Comparison of ENCODE assay signal across 23 mouse cellular contexts in the genomic region with DNA sequence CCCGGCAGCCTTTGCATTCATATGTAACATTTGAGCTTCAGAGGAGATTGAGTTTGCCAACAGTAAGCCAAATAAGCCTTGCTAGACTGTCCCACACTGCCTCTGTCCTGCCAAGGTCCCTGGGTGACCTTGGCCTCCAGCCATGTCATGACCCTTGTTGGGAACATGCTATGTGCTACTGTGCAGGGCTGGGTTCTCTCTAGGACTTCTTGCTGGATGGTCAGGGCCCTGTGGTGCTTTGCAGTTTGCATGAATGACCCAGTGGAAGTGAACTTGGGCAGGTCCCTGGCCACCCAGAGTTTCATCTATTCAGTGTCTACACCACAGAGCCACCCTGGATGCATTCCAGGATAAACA.
DNase-seq lines count a peak whose midpoint lies in the region; ATAC-seq and TF ChIP-seq lines count a peak whose summit lies in the region.
"Had no signal": no experiment of that assay in that cellular context is flagged by ENCODE, and none has a peak within 500 bp of the region (broad histone marks: within the 10 kb centered on the region; RNA-seq: fewer than 3 reads in every experiment).

No protein-coding gene starts in this region.

- H3K9ac ChIP-seq in embryonic facial prominence, embryonic 14.5 days (ENCODE audit: low read depth, low read length) = no peak overlapping the region
- no peak overlapping the region for H3K9ac ChIP-seq in liver, adult 2 months (ENCODE audit: low read depth, low read length)
- no peak overlapping the region for H3K9ac ChIP-seq in liver, embryonic 12.5 days
- no peak overlapping the region for H3K9ac ChIP-seq in limb, embryonic 13.5 days
- no peak overlapping the region for H3K9ac ChIP-seq in stomach, postnatal 0 days (ENCODE audit: low read length)
- H3K9ac ChIP-seq: embryonic facial prominence, embryonic 12.5 days; heart, embryonic 12.5 days; liver, embryonic 13.5 days; midbrain, embryonic 13.5 days; neural tube, embryonic 13.5 days had no signal

- H3K4me2 ChIP-seq in embryonic facial prominence, embryonic 14.5 days (ENCODE audit: low read depth, low read length) = no peak overlapping the region
- no peak overlapping the region for H3K4me2 ChIP-seq in liver, embryonic 12.5 days
- no peak overlapping the region for H3K4me2 ChIP-seq in limb, embryonic 13.5 days (replicated peaks)
- H3K4me2 ChIP-seq in stomach, postnatal 0 days (replicated peaks; ENCODE audit: low read depth) = no peak overlapping the region
- H3K4me2 ChIP-seq: embryonic facial prominence, embryonic 12.5 days; heart, embryonic 12.5 days; liver, embryonic 13.5 days; midbrain, embryonic 13.5 days; neural tube, embryonic 13.5 days had no signal

- TF ChIP-seq CTCF in liver, adult 2 months (IDR thresholded peaks at IDR 0.05; ENCODE audit: low read depth, low read length) = no peak
- TF ChIP-seq CTCF in stomach, postnatal 0 days (IDR thresholded peaks at IDR 0.05; ENCODE audit: low read depth) = no peak

- peaks cover 17% of the 10 kb centered on the region for H3K4me1 ChIP-seq in embryonic facial prominence, embryonic 14.5 days (ENCODE audit: control insufficient read depth, insufficient read depth, low read length)
- H3K4me1 ChIP-seq in embryonic facial prominence, embryonic 10.5 days = no peaks in the 10 kb centered on the region
- no peaks in the 10 kb centered on the region for H3K4me1 ChIP-seq in liver, adult 2 months (ENCODE audit: control insufficient read depth, insufficient read depth, low read length)
- H3K4me1 ChIP-seq in liver, embryonic 12.5 days = no peaks in the 10 kb centered on the region
- H3K4me1 ChIP-seq in limb, embryonic 10.5 days = no peaks in the 10 kb centered on the region
- peaks cover 31% of the 10 kb centered on the region for H3K4me1 ChIP-seq in limb, embryonic 13.5 days
- H3K4me1 ChIP-seq in stomach, postnatal 0 days (replicated peaks; ENCODE audit: control insufficient read depth, insufficient read depth) = 0 out of 2 replicates have a peak, but pooled peaks cover 3% of the 10 kb centered on the region
- H3K4me1 ChIP-seq: embryonic facial prominence, embryonic 12.5 days; heart, embryonic 12.5 days; liver, embryonic 13.5 days; midbrain, embryonic 13.5 days; neural tube, embryonic 13.5 days had no signal

- H3K9me3 ChIP-seq in embryonic facial prominence, embryonic 14.5 days (ENCODE audit: control insufficient read depth, low read length) = no peaks in the 10 kb centered on the region
- no peaks in the 10 kb centered on the region for H3K9me3 ChIP-seq in embryonic facial prominence, embryonic 10.5 days
- H3K9me3 ChIP-seq in liver, embryonic 12.5 days (replicated peaks) = no peaks in the 10 kb centered on the region
- H3K9me3 ChIP-seq in limb, embryonic 10.5 days (replicated peaks) = no peaks in the 10 kb centered on the region
- no peaks in the 10 kb centered on the region for H3K9me3 ChIP-seq in limb, embryonic 13.5 days
- no peaks in the 10 kb centered on the region for H3K9me3 ChIP-seq in stomach, postnatal 0 days (ENCODE audit: control insufficient read depth, low read length)
- H3K9me3 ChIP-seq: embryonic facial prominence, embryonic 12.5 days; heart, embryonic 12.5 days; liver, embryonic 13.5 days; midbrain, embryonic 13.5 days; neural tube, embryonic 13.5 days had no signal

- no peaks in the 10 kb centered on the region for H3K27me3 ChIP-seq in embryonic facial prominence, embryonic 14.5 days (replicated peaks; ENCODE audit: control insufficient read depth, insufficient read depth, low read length)
- no peaks in the 10 kb centered on the region for H3K27me3 ChIP-seq in embryonic facial prominence, embryonic 10.5 days (replicated peaks; ENCODE audit: low read depth, poor library complexity, severe bottlenecking)
- no peaks in the 10 kb centered on the region for H3K27me3 ChIP-seq in liver, adult 2 months (ENCODE audit: control insufficient read depth, insufficient read depth, low read length)
- H3K27me3 ChIP-seq in liver, embryonic 12.5 days (replicated peaks) = 0 out of 2 replicates have a peak, but pooled peaks cover 4% of the 10 kb centered on the region
- no peaks in the 10 kb centered on the region for H3K27me3 ChIP-seq in limb, embryonic 10.5 days (ENCODE audit: low read depth, poor library complexity, severe bottlenecking)
- no peaks in the 10 kb centered on the region for H3K27me3 ChIP-seq in limb, embryonic 13.5 days
- no peaks in the 10 kb centered on the region for H3K27me3 ChIP-seq in stomach, postnatal 0 days (ENCODE audit: control insufficient read depth, insufficient read depth, low read length)
- H3K27me3 ChIP-seq: embryonic facial prominence, embryonic 12.5 days; liver, embryonic 13.5 days; midbrain, embryonic 13.5 days; neural tube, embryonic 13.5 days had no signal

- peak overlapping the region; percentile 46 for H3K27ac ChIP-seq in embryonic facial prominence, embryonic 14.5 days (replicated peaks; ENCODE audit: low read depth, low read length)
- H3K27ac ChIP-seq in embryonic facial prominence, embryonic 10.5 days (replicated peaks) = no peak overlapping the region
- H3K27ac ChIP-seq in liver, adult 2 months (replicated peaks; ENCODE audit: insufficient read depth, low read depth, low read length) = no peak overlapping the region
- H3K27ac ChIP-seq in liver, embryonic 12.5 days = no peak overlapping the region
- no peak overlapping the region for H3K27ac ChIP-seq in limb, embryonic 10.5 days
- H3K27ac ChIP-seq in limb, embryonic 13.5 days = peak overlapping the region; percentile 67; the same call in 1 of the 2 replicates
- H3K27ac ChIP-seq in stomach, postnatal 0 days (replicated peaks) = no peak overlapping the region
- H3K27ac ChIP-seq: embryonic facial prominence, embryonic 12.5 days; liver, embryonic 13.5 days; macrophage; midbrain, embryonic 13.5 days; neural tube, embryonic 13.5 days had no signal

- no peaks in the 10 kb centered on the region for H3K79me2 ChIP-seq in liver, adult 2 months (ENCODE audit: control insufficient read depth, insufficient read depth, low read length)

- TF ChIP-seq POLR2A in liver, adult 2 months (IDR thresholded peaks at IDR 0.05; ENCODE audit: extremely low read depth, insufficient read depth, low read length) = no peak

- no peak for DNase-seq in embryonic facial prominence, embryonic 14.5 days (ENCODE audit: low spot score)
- DNase-seq in embryonic facial prominence, embryonic 10.5 days (ENCODE audit: low spot score) = no peak
- peak; percentile 18 for DNase-seq in liver, adult 2 months (ENCODE audit: extremely low read depth, low read depth, low spot score)
- DNase-seq in limb, embryonic 10.5 days (ENCODE audit: low spot score) = peak; percentile 25
- no peak for DNase-seq in stomach, postnatal 0 days (ENCODE audit: low spot score)
- DNase-seq: adrenal gland, adult 2 months; B cell, adult 2 months; gastrocnemius, postnatal 10 days; kidney, adult 2 months; kidney, postnatal 4 days; liver, embryonic 13.5 days; lung, adult 2 months; thymus, adult 18-20 months; thymus, postnatal 25 days had no signal

- ATAC-seq in embryonic facial prominence, embryonic 14.5 days (ENCODE audit: low read depth) = no peak
- ATAC-seq in liver, embryonic 12.5 days = no peak
- no peak for ATAC-seq in limb, embryonic 13.5 days (ENCODE audit: low FRiP score, low read depth)
- no peak for ATAC-seq in erythroblast, adult 5-6 weeks (replicated peaks; ENCODE audit: low FRiP score, poor library complexity, severe bottlenecking)
- no peak for ATAC-seq in stomach, postnatal 0 days (ENCODE audit: low FRiP score, low TSS enrichment)
- ATAC-seq: midbrain, embryonic 13.5 days had no signal

- H3K36me3 ChIP-seq in embryonic facial prominence, embryonic 14.5 days (ENCODE audit: control insufficient read depth, insufficient read depth, low read length) = no peaks in the 10 kb centered on the region
- H3K36me3 ChIP-seq in embryonic facial prominence, embryonic 10.5 days (replicated peaks) = no peaks in the 10 kb centered on the region
- H3K36me3 ChIP-seq in liver, adult 2 months (ENCODE audit: control insufficient read depth, insufficient read depth, low read length) = no peaks in the 10 kb centered on the region
- H3K36me3 ChIP-seq in liver, embryonic 12.5 days = no peaks in the 10 kb centered on the region
- no peaks in the 10 kb centered on the region for H3K36me3 ChIP-seq in limb, embryonic 10.5 days
- no peaks in the 10 kb centered on the region for H3K36me3 ChIP-seq in limb, embryonic 13.5 days
- no peaks in the 10 kb centered on the region for H3K36me3 ChIP-seq in stomach, postnatal 0 days (ENCODE audit: control insufficient read depth, insufficient read depth, low read length)
- H3K36me3 ChIP-seq: embryonic facial prominence, embryonic 12.5 days; heart, embryonic 12.5 days; liver, embryonic 13.5 days; midbrain, embryonic 13.5 days; neural tube, embryonic 13.5 days had no signal

- no peak overlapping the region for H3K4me3 ChIP-seq in embryonic facial prominence, embryonic 14.5 days (ENCODE audit: low read depth, low read length)
- H3K4me3 ChIP-seq in embryonic facial prominence, embryonic 10.5 days = no peak overlapping the region
- H3K4me3 ChIP-seq in liver, adult 2 months (ENCODE audit: insufficient read depth, low read depth, low read length) = no peak overlapping the region
- no peak overlapping the region for H3K4me3 ChIP-seq in liver, embryonic 12.5 days
- H3K4me3 ChIP-seq in limb, embryonic 10.5 days = no peak overlapping the region
- no peak overlapping the region for H3K4me3 ChIP-seq in limb, embryonic 13.5 days
- no peak overlapping the region for H3K4me3 ChIP-seq in stomach, postnatal 0 days (ENCODE audit: low read depth, low read length)
- H3K4me3 ChIP-seq: embryonic facial prominence, embryonic 12.5 days; erythroblast, embryonic 14.5 days; heart, embryonic 12.5 days; liver, embryonic 13.5 days; midbrain, embryonic 13.5 days; neural tube, embryonic 13.5 days had no signal

- WGBS in embryonic facial prominence, embryonic 14.5 days = 70% methylated on average over 1 of the region's 1 CpGs
- WGBS in embryonic facial prominence, embryonic 10.5 days = 90% methylated on average over 1 of the region's 1 CpGs
- WGBS in liver, adult 2 months = 49% methylated on average over 1 of the region's 1 CpGs
- WGBS in liver, embryonic 12.5 days (ENCODE audit: insufficient replicate concordance) = 80% methylated on average over 1 of the region's 1 CpGs
- 96% methylated on average over 1 of the region's 1 CpGs for WGBS in limb, embryonic 10.5 days
- 55% methylated on average over 1 of the region's 1 CpGs for WGBS in limb, embryonic 13.5 days
- 70% methylated on average over 1 of the region's 1 CpGs for WGBS in stomach, postnatal 0 days

- TF ChIP-seq EP300 in stomach, postnatal 0 days (optimal IDR thresholded peaks at IDR 0.05) = no peak

Comparison
In these comparisons a context has a peak if more than half of its experiments do, and no peak if none do; other contexts are left out.
1. H3K27ac ChIP-seq: peak in embryonic facial prominence, embryonic 14.5 days (single experiment) and limb, embryonic 13.5 days (single experiment); none in embryonic facial prominence, embryonic 10.5 days (single experiment), liver, adult 2 months (single experiment), liver, embryonic 12.5 days (single experiment), limb, embryonic 10.5 days (single experiment) and stomach, postnatal 0 days (single experiment).
2. DNase-seq: peak in liver, adult 2 months (single experiment) and limb, embryonic 10.5 days (single experiment); none in embryonic facial prominence, embryonic 14.5 days (single experiment), embryonic facial prominence, embryonic 10.5 days (single experiment) and stomach, postnatal 0 days (single experiment).